Mouse (Mus musculus): ENCODE data around the gene Klhl11. TPM values are rescaled to one million over a fixed set of nuclear protein-coding genes. Genes with fewer than 3 reads are reported as not detected.

Klhl11 gene
- polyA plus RNA-seq, 1 experiment from 2014 or later: 8.9 TPM

DNA sequence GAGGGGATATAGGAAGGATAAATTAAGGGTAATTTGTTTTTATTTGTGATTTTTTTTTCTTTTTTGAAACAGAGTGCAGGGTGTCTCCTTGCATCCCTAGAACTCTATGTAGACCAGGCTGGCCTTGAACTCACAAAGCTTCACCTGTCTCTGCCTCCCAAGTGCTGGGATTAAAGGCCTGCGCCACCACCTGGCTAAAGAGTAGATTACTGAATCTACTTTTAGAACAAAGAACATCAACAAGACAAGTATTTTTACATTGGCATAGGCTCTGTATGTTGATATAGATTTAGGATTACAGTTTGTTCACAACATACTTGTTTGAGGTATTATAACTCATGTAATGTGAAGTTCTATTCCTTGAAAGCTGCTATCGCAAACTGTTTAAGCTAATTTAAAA is 38.0 kb upstream of the Klhl11 start:
- H3K36me3 ChIP-seq (ENCODE audit: control insufficient read depth, insufficient read depth, low read length): peaks cover 35% of the 10 kb centered on the region
- no peak overlapping the region for H3K27ac ChIP-seq (ENCODE audit: low read depth, low read length)
- no peaks in the 10 kb centered on the region for H3K9me3 ChIP-seq (replicated peaks; ENCODE audit: control insufficient read depth, low read length)
- no peak overlapping the region for H3K4me2 ChIP-seq
- no peak overlapping the region for H3K9ac ChIP-seq (ENCODE audit: low read depth, low read length)
- no peaks in the 10 kb centered on the region for H3K27me3 ChIP-seq (ENCODE audit: control insufficient read depth, insufficient read depth, low read length)
- H3K4me1 ChIP-seq (ENCODE audit: control insufficient read depth, insufficient read depth, low read length): no peaks in the 10 kb centered on the region
- no peak for ATAC-seq (replicated peaks; ENCODE audit: insufficient number of reproducible peaks, low FRiP score, low TSS enrichment)
- H3K4me3 ChIP-seq (ENCODE audit: low read depth, low read length): no peak overlapping the region
- 91% methylated on average over 2 of the region's 2 CpGs for WGBS (ENCODE audit: insufficient replicate concordance)

DNA sequence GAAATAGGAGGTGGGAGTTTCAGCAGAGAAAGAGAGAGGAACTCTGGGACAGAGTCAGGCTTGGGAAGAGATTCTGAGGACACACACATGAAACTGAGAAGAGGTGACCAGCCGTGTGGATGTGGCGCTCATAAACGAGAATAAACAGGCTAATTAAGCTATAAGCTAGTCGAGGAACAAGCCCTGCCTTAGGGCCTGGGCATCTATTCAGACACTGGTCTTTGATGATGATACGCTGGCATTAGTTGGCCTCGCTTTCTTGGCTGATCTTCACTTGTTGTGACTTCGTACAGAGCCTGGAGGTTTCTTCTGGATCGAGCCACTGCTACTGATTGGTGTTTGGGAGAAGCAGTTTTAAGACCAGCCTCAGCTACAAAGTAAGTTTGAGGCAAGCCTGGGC is 33.5 kb upstream of the Klhl11 start:
- no peak overlapping the region for H3K27ac ChIP-seq (ENCODE audit: low read depth, low read length)
- ATAC-seq (replicated peaks; ENCODE audit: insufficient number of reproducible peaks, low FRiP score, low TSS enrichment): no peak
- WGBS (ENCODE audit: insufficient replicate concordance): 94% methylated on average over 8 of the region's 8 CpGs
- no peak overlapping the region for H3K4me2 ChIP-seq
- H3K9me3 ChIP-seq (replicated peaks; ENCODE audit: control insufficient read depth, low read length): no peaks in the 10 kb centered on the region
- H3K4me1 ChIP-seq (ENCODE audit: control insufficient read depth, insufficient read depth, low read length): no peaks in the 10 kb centered on the region
- no peak overlapping the region for H3K9ac ChIP-seq (ENCODE audit: low read depth, low read length)
- no peaks in the 10 kb centered on the region for H3K27me3 ChIP-seq (ENCODE audit: control insufficient read depth, insufficient read depth, low read length)
- no peak overlapping the region for H3K4me3 ChIP-seq (ENCODE audit: low read depth, low read length)
- H3K36me3 ChIP-seq (ENCODE audit: control insufficient read depth, insufficient read depth, low read length): peaks cover 45% of the 10 kb centered on the region

DNA sequence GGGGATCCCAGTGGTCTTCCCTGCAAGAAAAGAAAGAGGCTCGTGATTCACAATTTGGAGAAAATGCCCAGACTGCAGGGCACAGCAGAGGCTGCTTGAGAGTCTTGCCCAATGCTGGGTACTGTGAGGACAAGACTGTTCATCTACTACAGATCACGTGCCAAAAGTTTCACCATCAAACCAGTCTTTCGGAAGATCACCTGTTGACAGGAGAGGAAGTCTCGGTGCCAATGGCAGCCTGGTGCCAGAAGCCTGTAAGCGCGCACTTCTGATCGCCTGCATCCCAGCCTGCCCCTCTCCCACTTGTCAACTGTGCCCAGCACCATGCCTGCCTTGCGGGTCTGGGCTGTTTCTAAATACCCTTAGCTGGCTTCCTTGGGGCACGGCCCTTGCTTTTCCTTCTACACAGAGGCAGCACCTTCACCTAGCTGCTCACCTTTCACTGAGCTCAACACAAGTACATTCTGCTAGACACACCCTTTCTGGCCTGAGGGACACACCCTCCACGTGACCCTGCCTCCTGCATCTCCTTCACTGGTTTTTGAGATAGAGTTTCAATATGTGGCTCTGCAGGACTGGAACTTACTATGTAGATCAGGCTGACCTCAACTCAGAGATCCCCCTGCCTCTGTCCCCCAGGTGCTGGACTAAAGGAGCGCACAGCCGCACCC is 32.6 kb upstream of the Klhl11 start:
- WGBS (ENCODE audit: insufficient replicate concordance): 92% methylated on average over 12 of the region's 12 CpGs
- peaks cover 50% of the 10 kb centered on the region for H3K36me3 ChIP-seq (ENCODE audit: control insufficient read depth, insufficient read depth, low read length)
- ATAC-seq (replicated peaks; ENCODE audit: insufficient number of reproducible peaks, low FRiP score, low TSS enrichment): no peak
- H3K4me1 ChIP-seq (ENCODE audit: control insufficient read depth, insufficient read depth, low read length): no peaks in the 10 kb centered on the region
- H3K27ac ChIP-seq (ENCODE audit: low read depth, low read length): no peak overlapping the region
- H3K4me2 ChIP-seq: no peak overlapping the region
- H3K9ac ChIP-seq (ENCODE audit: low read depth, low read length): no peak overlapping the region
- H3K27me3 ChIP-seq (ENCODE audit: control insufficient read depth, insufficient read depth, low read length): no peaks in the 10 kb centered on the region
- H3K9me3 ChIP-seq (replicated peaks; ENCODE audit: control insufficient read depth, low read length): no peaks in the 10 kb centered on the region
- H3K4me3 ChIP-seq (ENCODE audit: low read depth, low read length): no peak overlapping the region

DNA sequence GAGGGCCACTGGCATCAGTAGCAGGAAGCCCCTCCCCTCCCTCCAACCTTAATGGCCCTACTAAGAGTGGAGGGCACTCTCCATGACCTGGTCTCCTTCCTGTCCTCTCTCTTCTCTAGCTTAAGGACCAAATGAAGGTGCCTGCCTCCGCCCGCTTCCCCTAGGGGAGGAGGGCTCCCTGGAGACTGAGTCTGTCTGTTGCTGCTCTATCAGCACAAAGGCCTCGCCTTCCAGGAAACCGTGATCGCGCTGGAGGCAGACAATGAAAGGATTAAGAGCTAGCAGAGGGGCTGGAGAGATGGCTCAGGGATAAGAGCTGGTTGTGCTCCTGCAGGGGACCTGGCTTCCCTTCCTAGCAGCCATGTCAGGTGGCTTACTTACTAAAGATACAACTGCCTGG is 28.8 kb upstream of the Klhl11 start:
- ATAC-seq (replicated peaks; ENCODE audit: insufficient number of reproducible peaks, low FRiP score, low TSS enrichment): no peak
- no peak overlapping the region for H3K27ac ChIP-seq (ENCODE audit: low read depth, low read length)
- H3K36me3 ChIP-seq (ENCODE audit: control insufficient read depth, insufficient read depth, low read length): peaks cover 57% of the 10 kb centered on the region
- WGBS (ENCODE audit: insufficient replicate concordance): 41% methylated on average over 6 of the region's 6 CpGs
- H3K27me3 ChIP-seq (ENCODE audit: control insufficient read depth, insufficient read depth, low read length): no peaks in the 10 kb centered on the region
- H3K9ac ChIP-seq (ENCODE audit: low read depth, low read length): no peak overlapping the region
- H3K4me2 ChIP-seq: no peak overlapping the region
- H3K9me3 ChIP-seq (replicated peaks; ENCODE audit: control insufficient read depth, low read length): no peaks in the 10 kb centered on the region
- H3K4me1 ChIP-seq (ENCODE audit: control insufficient read depth, insufficient read depth, low read length): no peaks in the 10 kb centered on the region
- no peak overlapping the region for H3K4me3 ChIP-seq (ENCODE audit: low read depth, low read length)

DNA sequence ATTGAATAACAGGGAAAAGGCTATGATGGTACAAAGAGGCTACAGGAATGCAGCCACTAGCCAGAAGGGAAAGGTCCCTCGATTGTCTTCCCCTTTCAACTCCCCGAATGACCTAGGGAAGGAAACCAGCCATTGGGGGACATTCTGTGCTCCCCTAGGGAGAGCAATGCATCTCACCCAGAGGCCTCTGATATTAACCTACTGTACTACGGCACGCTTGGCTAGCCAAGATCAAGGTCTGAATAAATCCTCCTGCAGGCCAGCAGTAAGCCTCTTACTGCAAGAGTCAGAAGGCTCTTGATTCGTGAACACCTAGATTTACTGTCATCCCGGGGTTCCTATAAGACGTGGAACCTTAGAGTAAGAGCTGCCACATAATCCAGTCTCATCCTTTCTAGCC is 28.1 kb upstream of the Klhl11 start:
- no peak overlapping the region for H3K4me3 ChIP-seq (ENCODE audit: low read depth, low read length)
- no peak overlapping the region for H3K4me2 ChIP-seq
- H3K36me3 ChIP-seq (ENCODE audit: control insufficient read depth, insufficient read depth, low read length): peaks cover 58% of the 10 kb centered on the region
- 85% methylated on average over 7 of the region's 7 CpGs for WGBS (ENCODE audit: insufficient replicate concordance)
- H3K4me1 ChIP-seq (ENCODE audit: control insufficient read depth, insufficient read depth, low read length): no peaks in the 10 kb centered on the region
- H3K27ac ChIP-seq (ENCODE audit: low read depth, low read length): no peak overlapping the region
- H3K9me3 ChIP-seq (replicated peaks; ENCODE audit: control insufficient read depth, low read length): no peaks in the 10 kb centered on the region
- H3K27me3 ChIP-seq (ENCODE audit: control insufficient read depth, insufficient read depth, low read length): no peaks in the 10 kb centered on the region
- ATAC-seq (replicated peaks; ENCODE audit: insufficient number of reproducible peaks, low FRiP score, low TSS enrichment): no peak
- no peak overlapping the region for H3K9ac ChIP-seq (ENCODE audit: low read depth, low read length)

DNA sequence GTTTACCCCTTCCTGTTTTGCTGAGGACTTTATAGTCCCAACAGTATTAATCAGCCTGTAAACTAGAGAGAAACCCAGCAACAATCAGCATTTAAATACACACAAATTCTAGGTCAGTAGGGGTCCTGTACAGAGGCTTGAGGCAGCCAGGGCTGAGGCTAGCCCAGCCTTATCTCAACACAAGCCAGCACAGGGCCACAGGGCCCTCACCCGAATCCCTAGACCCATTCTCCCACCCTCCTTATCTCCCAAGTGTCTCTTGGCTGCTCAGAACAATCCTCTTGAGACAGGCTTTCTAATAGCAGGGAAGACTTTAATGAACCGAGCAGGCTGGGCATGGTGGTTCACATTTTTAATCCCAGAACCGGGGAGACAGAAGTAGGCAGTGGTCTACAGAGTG is 27.7 kb upstream of the Klhl11 start:
- H3K4me3 ChIP-seq (ENCODE audit: low read depth, low read length): no peak overlapping the region
- H3K9ac ChIP-seq (ENCODE audit: low read depth, low read length): no peak overlapping the region
- H3K4me1 ChIP-seq (ENCODE audit: control insufficient read depth, insufficient read depth, low read length): no peaks in the 10 kb centered on the region
- WGBS (ENCODE audit: insufficient replicate concordance): 72% methylated on average over 3 of the region's 3 CpGs
- H3K36me3 ChIP-seq (ENCODE audit: control insufficient read depth, insufficient read depth, low read length): peaks cover 59% of the 10 kb centered on the region
- no peak overlapping the region for H3K27ac ChIP-seq (ENCODE audit: low read depth, low read length)
- H3K4me2 ChIP-seq: no peak overlapping the region
- H3K27me3 ChIP-seq (ENCODE audit: control insufficient read depth, insufficient read depth, low read length): no peaks in the 10 kb centered on the region
- no peak for ATAC-seq (replicated peaks; ENCODE audit: insufficient number of reproducible peaks, low FRiP score, low TSS enrichment)
- no peaks in the 10 kb centered on the region for H3K9me3 ChIP-seq (replicated peaks; ENCODE audit: control insufficient read depth, low read length)

DNA sequence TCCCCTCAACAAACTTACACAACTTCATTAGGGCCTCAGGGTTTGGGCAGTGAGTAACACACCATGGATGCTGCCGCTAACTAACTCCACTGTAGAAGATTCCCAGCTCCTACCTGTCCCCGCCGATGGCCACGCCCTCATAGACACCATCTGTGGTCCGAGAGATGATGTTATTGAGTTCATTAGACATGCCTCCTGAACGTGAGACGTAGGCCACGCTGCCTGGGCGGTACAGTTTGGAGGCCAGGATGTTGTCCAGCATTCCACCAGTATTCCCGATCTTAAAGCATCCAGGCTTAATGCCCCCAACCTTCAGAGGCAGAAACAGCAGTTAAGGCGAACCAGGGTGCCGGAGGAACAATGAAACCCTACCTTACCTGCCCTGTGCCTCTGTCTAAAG is 21.2 kb upstream of the Klhl11 start:
- Histone ChIP-seq H3K27me3 (ENCODE audit: control insufficient read depth, insufficient read depth, low read length) (no peaks in the 10 kb centered on the region), H3K9me3 (replicated peaks; ENCODE audit: control insufficient read depth, low read length) (no peaks in the 10 kb centered on the region), H3K36me3 (ENCODE audit: control insufficient read depth, insufficient read depth, low read length) (peaks cover 66% of the 10 kb centered on the region), H3K9ac (ENCODE audit: low read depth, low read length) (no peak overlapping the region), H3K4me1 (ENCODE audit: control insufficient read depth, insufficient read depth, low read length) (no peaks in the 10 kb centered on the region), H3K27ac (ENCODE audit: low read depth, low read length) (no peak overlapping the region), H3K4me2 (no peak overlapping the region), H3K4me3 (ENCODE audit: low read depth, low read length) (no peak overlapping the region)
- no peak for ATAC-seq (replicated peaks; ENCODE audit: insufficient number of reproducible peaks, low FRiP score, low TSS enrichment)
- WGBS (ENCODE audit: insufficient replicate concordance): 93% methylated on average over 12 of the region's 12 CpGs

DNA sequence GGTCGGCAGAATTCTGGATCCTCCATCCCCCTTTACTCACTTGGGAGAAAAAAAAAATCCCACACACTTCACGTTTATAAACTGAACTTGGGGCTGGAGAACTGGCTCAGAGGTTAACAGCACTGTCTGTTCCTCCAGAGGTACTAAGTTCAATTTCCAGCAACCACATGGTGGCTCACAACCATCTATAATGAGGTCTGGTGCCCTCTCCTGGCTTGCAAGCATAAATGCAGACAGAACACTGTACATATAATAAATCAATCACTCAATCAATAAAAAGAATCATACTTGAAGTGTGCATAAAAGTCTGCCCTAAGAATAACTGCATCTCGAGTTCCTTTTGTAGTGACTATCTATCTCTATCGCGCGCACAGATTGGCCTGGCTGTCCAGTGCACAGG is 18.4 kb upstream of the Klhl11 start:
- no peaks in the 10 kb centered on the region for H3K9me3 ChIP-seq (replicated peaks; ENCODE audit: control insufficient read depth, low read length)
- H3K27ac ChIP-seq (ENCODE audit: low read depth, low read length): no peak overlapping the region
- no peak overlapping the region for H3K9ac ChIP-seq (ENCODE audit: low read depth, low read length)
- peaks cover 45% of the 10 kb centered on the region for H3K36me3 ChIP-seq (ENCODE audit: control insufficient read depth, insufficient read depth, low read length)
- H3K4me2 ChIP-seq: no peak overlapping the region
- no peaks in the 10 kb centered on the region for H3K4me1 ChIP-seq (ENCODE audit: control insufficient read depth, insufficient read depth, low read length)
- WGBS (ENCODE audit: insufficient replicate concordance): 90% methylated on average over 6 of the region's 6 CpGs
- no peaks in the 10 kb centered on the region for H3K27me3 ChIP-seq (ENCODE audit: control insufficient read depth, insufficient read depth, low read length)
- H3K4me3 ChIP-seq (ENCODE audit: low read depth, low read length): no peak overlapping the region
- ATAC-seq (replicated peaks; ENCODE audit: insufficient number of reproducible peaks, low FRiP score, low TSS enrichment): no peak

DNA sequence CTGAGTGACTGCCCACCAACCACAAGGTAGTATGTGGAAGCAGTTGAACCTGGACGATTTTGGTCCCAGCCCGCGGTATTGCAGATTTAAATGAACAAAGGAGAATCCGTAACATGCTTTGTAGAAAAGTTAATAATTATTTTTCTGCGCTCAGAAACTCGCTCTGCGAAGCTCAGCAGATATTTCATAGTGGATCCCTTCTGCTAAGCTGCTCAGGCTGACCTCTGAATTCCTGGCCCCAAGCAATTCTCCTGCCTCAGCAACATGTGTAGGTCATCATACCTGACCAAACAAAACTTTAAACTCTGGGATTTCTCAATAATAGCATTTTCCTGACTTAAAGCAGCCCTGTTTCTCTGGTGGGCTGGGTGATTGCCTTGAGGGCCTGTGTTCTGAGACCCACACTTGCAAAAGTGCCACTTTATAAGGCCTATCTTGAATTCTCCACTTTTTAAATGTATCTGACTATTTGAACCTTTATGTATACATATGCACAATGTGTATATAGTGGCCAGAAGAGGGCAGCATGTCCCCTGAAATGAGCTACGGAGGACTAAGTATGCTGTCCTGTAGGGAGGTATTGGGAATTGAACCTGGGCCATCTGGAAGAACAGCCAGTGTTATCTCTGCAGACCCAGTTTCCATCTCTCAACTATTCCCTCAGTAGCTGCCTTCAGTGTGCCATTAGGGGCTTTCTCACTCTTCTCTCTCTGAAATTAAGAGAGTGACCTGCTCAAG is 13.4 kb upstream of the Klhl11 start:
- ATAC-seq (replicated peaks; ENCODE audit: insufficient number of reproducible peaks, low FRiP score, low TSS enrichment): no peak
- Histone ChIP-seq H3K4me2 (no peak overlapping the region), H3K36me3 (ENCODE audit: control insufficient read depth, insufficient read depth, low read length) (peaks cover 34% of the 10 kb centered on the region), H3K4me1 (ENCODE audit: control insufficient read depth, insufficient read depth, low read length) (no peaks in the 10 kb centered on the region), H3K9ac (ENCODE audit: low read depth, low read length) (no peak overlapping the region), H3K27me3 (ENCODE audit: control insufficient read depth, insufficient read depth, low read length) (no peaks in the 10 kb centered on the region), H3K9me3 (replicated peaks; ENCODE audit: control insufficient read depth, low read length) (no peaks in the 10 kb centered on the region), H3K4me3 (ENCODE audit: low read depth, low read length) (no peak overlapping the region), H3K27ac (ENCODE audit: low read depth, low read length) (no peak overlapping the region)
- WGBS (ENCODE audit: insufficient replicate concordance): 88% methylated on average over 8 of the region's 8 CpGs
